Mouse (Mus musculus): Measurements from ENCODE around the gene Gm13420. TPM values are rescaled to one million over a fixed set of nuclear protein-coding genes. Genes with fewer than 3 reads are reported as not detected.
"Not testable (repeated sequence)": the region's sequence is repeated elsewhere in the genome, so short reads cannot be mapped to it uniquely, and the experiment has no call there.

Gene Gm13420
- polyA plus RNA-seq, 1 experiment, result 0.25 TPM

DNA sequence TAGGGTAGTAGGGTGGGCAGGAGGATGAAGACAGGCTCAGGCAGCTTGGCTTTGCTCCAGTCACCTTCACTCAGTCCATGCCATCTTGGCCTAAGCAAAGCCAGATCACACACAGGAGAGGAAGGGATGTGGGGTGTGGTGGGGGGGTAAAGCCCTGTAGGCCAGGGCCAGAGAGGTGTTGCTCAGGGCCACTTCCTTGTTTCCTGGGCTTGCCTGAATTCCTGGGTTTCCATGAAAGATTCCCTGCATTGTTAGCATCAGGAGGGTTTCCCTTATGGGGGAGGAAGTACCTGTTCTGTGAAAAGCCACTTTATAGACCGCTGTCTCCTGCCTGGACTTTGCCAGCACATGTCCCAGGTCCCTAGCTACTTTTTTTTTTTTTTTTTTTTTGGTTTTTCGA, 38.0 kb downstream of the Gm13420 start:
- TF ChIP-seq CTCF (IDR thresholded peaks at IDR 0.05; ENCODE audit: borderline replicate concordance, extremely low read depth, insufficient read depth, insufficient read length), result no peak
- TF ChIP-seq POLR2A (IDR thresholded peaks at IDR 0.05; ENCODE audit: borderline replicate concordance, extremely low read depth, insufficient read depth, insufficient read length, poor library complexity, severe bottlenecking), result no peak
- no peak for DNase-seq (ENCODE audit: low read depth)

DNA sequence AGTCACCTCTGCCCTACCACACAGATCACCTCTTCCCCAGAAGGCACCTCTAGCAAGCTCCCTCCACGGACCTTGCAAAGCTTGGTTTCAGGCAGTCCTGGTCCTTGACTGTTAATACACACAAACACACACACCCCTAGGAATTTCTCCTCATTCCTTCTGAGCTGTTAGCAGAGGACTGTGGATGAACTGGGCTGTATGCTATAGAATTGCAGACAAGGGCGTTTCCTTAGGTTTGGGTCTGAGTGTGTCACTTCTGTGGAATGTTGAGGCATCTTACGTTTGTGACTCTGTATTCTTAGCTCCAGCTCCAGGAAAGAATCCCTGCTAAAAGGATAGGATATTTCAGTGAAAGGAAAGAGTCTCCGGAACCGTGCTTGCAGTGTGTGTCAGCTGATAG, 39.6 kb downstream of the Gm13420 start:
- DNase-seq (ENCODE audit: low read depth), result no peak

DNA sequence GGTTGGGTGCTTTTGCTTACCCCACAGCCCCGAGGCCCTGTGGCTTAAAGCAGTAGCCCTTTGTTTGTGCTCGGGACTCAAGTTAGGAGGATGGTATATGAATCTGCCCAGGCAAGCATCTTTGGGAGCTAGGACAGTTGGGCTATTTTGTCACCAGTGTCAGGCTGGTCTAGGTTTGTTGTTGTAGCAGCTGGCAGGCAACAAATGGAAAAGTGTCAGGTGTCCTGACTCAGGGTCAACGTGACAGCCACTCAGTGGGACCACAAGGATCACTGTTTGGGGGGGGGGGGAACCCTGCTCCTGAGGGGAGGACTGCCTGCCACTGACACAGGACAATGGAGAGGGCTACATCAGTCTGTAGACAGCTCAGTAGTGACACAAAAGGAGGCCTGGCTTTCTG, 40.4 kb downstream of the Gm13420 start:
- no peak for TF ChIP-seq POLR2A (IDR thresholded peaks at IDR 0.05; ENCODE audit: borderline replicate concordance, extremely low read depth, insufficient read depth, insufficient read length, poor library complexity, severe bottlenecking)
- TF ChIP-seq CTCF (IDR thresholded peaks at IDR 0.05; ENCODE audit: borderline replicate concordance, extremely low read depth, insufficient read depth, insufficient read length), result no peak
- DNase-seq (ENCODE audit: low read depth), result no peak

More for the DNA sequence above, 39.6 kb downstream of the Gm13420 start:
- TF ChIP-seq CTCF (IDR thresholded peaks at IDR 0.05; ENCODE audit: borderline replicate concordance, extremely low read depth, insufficient read depth, insufficient read length), result no peak
- TF ChIP-seq POLR2A (IDR thresholded peaks at IDR 0.05; ENCODE audit: borderline replicate concordance, extremely low read depth, insufficient read depth, insufficient read length, poor library complexity, severe bottlenecking), result no peak

DNA sequence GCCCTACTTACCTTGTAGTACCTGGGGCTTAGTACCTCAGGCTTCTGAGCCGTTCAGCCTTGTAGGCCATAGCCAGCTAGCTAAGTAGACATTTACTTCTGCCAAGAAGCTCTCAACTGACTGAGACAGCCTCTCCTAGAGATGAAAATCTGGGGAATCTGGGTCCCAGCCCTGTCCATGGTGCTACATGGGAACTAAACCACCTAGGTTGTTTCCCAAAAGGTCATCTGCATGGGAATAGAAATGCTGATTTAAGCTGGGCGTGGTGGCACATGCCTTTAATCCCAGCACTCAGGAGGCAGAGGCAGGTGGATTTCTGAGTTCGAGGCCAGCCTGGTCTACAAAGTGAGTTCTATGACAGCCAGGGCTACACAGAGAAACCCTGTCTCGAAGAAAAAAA, 43.3 kb downstream of the Gm13420 start:
- DNase-seq (ENCODE audit: low read depth), result not testable (repeated sequence)

DNA sequence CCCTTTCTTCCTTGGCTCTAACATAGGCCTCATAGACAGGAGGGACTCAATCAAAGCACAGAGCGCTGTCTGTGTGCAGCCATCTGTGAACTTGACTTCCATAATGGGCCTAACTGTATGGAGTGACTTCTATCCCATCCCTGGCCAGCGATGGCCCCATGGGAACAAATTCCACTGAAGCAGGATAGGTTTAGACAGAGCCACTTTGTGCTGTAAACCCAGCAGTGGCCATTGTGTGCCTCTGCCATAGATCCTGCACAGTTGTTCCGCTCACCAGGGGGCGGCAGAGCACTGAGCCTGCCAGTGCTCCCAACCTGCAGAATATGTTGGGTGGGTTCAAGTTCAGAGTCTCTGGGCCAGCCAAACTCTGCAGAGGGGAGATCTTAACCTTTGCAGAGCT, 43.8 kb downstream of the Gm13420 start:
- DNase-seq (ENCODE audit: low read depth), result peak; percentile 17
- TF ChIP-seq CTCF (IDR thresholded peaks at IDR 0.05; ENCODE audit: borderline replicate concordance, extremely low read depth, insufficient read depth, insufficient read length) (peak; percentile 26; the same call in 1 of the 2 replicates), POLR2A (IDR thresholded peaks at IDR 0.05; ENCODE audit: borderline replicate concordance, extremely low read depth, insufficient read depth, insufficient read length, poor library complexity, severe bottlenecking) (no peak)

DNA sequence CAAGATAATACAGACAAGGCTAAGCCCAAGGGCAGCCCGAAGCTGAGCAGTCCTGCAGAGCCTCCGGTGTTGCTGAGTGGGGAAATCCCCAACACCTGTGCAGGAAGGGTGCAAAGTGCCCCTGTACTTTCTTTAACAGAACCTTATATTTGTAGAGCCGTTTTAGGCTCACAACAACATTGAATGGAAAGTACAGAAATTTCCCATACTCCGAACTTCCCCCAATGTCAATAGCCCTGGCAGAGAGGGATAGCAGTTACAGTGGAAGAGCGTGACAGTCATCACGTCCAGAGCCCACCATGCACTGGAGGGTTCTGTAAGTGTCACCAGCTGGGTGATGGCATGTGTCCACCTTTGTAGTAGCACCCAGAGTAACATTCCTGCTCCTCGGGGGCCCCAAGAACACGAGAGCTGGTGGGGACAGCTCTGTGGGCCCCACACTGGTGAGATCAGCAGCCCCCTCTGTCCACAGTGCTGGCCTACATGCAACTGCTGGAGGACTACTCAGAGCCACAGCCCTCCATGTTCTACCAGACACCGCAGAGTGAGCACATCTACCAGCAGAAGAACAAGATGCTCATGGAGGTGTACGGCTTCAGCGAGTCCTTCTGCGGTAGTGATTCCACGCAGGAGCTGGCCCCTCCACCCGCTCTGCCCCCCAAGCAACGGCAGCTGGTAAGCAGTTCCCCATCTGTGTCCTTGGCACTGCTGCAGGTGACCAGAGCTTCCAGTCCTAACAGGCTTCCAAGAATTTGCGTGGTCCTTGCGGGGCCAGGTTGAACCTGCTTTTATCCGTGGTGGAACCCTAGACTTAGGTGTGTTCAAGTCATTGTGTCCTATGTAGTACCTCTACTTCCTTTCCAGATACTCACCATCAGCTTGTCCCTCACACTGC, 44.5 kb downstream of the Gm13420 start:
- DNase-seq (ENCODE audit: low read depth), result no peak
- TF ChIP-seq CTCF (IDR thresholded peaks at IDR 0.05; ENCODE audit: borderline replicate concordance, extremely low read depth, insufficient read depth, insufficient read length), result no peak
- no peak for TF ChIP-seq POLR2A (IDR thresholded peaks at IDR 0.05; ENCODE audit: borderline replicate concordance, extremely low read depth, insufficient read depth, insufficient read length, poor library complexity, severe bottlenecking)

DNA sequence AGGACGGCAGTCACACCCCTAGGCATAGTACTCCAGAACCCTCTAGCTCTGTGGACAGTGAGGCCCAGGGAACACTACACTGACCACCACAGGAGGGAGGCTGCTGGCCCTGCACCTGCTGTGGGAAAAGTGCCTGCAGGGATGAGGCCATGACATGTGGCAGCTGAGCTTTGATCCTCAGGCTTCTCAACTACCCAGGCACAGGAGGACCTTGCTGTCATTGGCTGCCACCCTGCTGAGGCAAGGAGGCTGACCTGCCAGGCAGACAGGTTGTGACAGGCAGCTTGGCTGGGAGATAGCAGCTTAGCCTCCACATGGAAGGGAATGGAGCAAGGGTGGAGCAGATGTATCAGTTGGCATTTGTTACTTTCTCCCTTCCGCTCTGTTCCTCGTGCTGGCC, 46.0 kb downstream of the Gm13420 start:
- DNase-seq (ENCODE audit: low read depth), result no peak
- TF ChIP-seq POLR2A (IDR thresholded peaks at IDR 0.05; ENCODE audit: borderline replicate concordance, extremely low read depth, insufficient read depth, insufficient read length, poor library complexity, severe bottlenecking) (no peak), CTCF (IDR thresholded peaks at IDR 0.05; ENCODE audit: borderline replicate concordance, extremely low read depth, insufficient read depth, insufficient read length) (no peak)

DNA sequence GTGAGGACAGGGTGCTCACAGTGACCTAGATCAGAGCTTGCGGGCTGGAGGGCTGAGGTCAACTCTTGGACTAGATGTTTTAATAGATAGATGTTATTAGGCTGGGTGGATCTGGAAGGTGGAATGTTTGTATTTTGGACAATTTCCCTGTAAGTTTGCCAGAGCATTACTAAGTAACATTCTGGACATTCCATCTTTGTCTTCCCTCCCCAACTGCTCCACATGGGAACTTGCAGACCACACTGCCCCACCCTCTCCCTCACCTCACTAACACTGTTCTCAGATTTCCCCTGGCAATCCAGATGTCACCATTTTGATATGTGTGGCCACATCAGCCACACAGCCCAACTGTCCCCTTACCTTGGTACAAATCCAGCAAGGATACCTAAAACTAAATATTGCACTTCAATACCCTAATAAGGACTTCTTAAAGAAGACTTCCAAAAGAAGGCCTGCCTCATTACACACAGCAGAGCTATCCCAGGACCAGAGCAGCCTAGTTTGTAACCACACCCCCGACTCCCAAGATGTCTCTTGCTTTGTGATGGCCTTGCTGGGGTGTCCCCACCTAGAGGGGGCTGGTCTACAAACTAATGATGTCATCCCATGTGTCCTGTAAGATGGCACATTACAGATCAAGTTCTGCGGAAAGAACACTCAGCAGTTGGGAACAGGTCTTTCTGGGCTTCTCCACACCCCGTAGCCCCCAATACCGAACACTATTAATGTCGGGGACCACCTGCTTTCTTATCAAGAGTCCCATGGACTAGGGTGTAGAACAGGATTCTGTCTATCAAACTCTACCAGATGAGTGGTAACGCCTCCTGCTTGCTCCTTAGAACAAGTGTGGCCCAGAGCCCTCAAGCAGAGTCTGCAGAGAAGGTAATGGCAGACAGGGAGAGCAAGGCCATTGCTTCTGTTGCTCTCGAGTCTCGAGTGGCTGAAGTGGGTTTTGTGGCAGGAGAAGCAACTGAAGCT, 48.1 kb downstream of the Gm13420 start:
- TF ChIP-seq POLR2A (IDR thresholded peaks at IDR 0.05; ENCODE audit: borderline replicate concordance, extremely low read depth, insufficient read depth, insufficient read length, poor library complexity, severe bottlenecking), result no peak
- TF ChIP-seq CTCF (IDR thresholded peaks at IDR 0.05; ENCODE audit: borderline replicate concordance, extremely low read depth, insufficient read depth, insufficient read length), result no peak
- DNase-seq (ENCODE audit: low read depth), result no peak

DNA sequence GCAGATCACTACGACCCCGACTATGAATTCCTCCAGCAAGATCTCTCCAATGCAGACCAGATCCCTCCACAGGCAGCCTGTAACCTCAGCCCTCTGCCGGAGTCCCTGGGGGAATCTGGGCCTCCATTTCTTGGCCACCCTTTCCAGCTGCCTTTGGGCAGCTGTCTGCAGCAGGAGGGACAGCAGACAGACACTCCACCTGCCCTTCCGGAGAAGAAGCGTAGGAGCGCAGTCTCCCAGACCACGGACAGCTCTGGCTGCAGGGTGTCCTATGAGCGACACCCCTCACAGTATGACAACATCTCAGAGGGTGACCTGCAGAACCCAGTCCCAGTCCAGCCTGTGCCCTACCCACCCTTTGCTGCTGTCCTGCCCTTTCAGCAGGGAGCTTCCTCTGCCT, 49.3 kb downstream of the Gm13420 start:
- no peak for DNase-seq (ENCODE audit: low read depth)
- TF ChIP-seq CTCF (IDR thresholded peaks at IDR 0.05; ENCODE audit: borderline replicate concordance, extremely low read depth, insufficient read depth, insufficient read length), result no peak
- no peak for TF ChIP-seq POLR2A (IDR thresholded peaks at IDR 0.05; ENCODE audit: borderline replicate concordance, extremely low read depth, insufficient read depth, insufficient read length, poor library complexity, severe bottlenecking)

DNA sequence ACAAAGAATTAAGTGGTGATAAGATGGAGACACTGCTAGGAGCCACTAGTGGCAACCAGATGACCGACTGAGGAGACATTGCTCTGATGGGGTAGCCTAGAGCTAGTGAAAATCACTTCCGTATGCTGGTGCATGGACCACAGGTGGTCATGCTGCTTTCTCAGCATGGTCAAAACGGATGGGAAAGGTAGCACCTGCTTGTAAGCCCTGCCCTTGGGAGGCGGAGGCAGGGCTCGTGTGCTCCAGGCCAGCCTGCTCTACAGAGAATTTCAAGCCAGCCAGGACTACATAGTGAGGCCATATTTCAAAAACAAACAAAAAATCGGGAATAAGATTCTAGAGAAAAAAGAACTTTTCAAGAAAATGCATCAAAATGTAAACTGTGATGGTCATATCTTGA, 50.1 kb downstream of the Gm13420 start:
- TF ChIP-seq CTCF (IDR thresholded peaks at IDR 0.05; ENCODE audit: borderline replicate concordance, extremely low read depth, insufficient read depth, insufficient read length) (no peak), POLR2A (IDR thresholded peaks at IDR 0.05; ENCODE audit: borderline replicate concordance, extremely low read depth, insufficient read depth, insufficient read length, poor library complexity, severe bottlenecking) (no peak)
- no peak for DNase-seq (ENCODE audit: low read depth)

DNA sequence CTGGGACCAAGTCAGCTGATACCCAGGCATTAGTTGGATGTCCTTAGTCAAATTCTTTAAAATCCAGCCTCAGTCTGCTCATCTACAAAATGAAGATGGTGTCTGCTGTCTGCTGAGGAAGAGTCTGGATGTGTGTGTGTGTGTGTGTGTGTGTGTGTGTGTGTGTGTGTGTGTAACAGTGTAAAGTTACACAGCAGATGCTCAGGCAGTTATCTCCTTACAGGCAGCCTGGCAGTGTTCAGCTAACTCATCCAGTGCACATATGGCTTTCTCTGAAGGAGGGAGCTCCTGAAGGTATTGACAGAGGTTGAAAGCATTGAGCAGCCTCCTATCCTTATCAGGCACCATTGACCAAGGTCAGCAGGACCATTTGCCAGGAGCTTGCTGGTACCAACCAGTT, 50.6 kb downstream of the Gm13420 start:
- TF ChIP-seq POLR2A (IDR thresholded peaks at IDR 0.05; ENCODE audit: borderline replicate concordance, extremely low read depth, insufficient read depth, insufficient read length, poor library complexity, severe bottlenecking) (no peak), CTCF (IDR thresholded peaks at IDR 0.05; ENCODE audit: borderline replicate concordance, extremely low read depth, insufficient read depth, insufficient read length) (no peak)
- DNase-seq (ENCODE audit: low read depth), result no peak

Data from brain, embryonic 14.5 days (tissue).